Mouse (Mus musculus): ENCODE data around the gene Slc22a13. TPM values are rescaled to one million over a fixed set of nuclear protein-coding genes. Genes with fewer than 3 reads are reported as not detected.

The Slc22a13 gene
- polyA plus RNA-seq, 1 experiment, result not detected

DNA sequence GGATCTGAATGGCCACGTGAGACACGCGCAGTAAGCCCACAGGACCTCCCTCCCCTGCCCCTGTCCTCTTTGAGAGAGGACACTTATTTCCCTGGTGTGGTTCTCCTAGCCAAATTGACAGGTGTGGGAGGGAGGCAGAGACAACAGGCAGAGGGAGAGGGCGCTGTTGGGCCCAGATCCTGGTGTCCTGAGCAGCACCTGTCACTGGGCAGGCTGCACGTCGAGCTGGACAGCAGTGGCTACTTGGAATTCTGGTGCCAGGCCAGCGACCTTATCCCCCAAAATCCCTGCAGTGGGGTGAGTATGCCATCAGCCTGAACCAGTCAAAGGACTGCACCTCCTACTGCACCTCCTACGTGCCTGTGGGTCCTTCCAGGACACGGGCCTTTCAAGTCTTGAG, 65.5 kb downstream of the Slc22a13 start:
- DNase-seq (ENCODE audit: extremely low spot score in 1 of 2, low spot score in 1 of 2), result no peak

Other genes with a start within 250 kb of the Slc22a13 start
- 9.1 and 10.1 TPM in 2 replicates for gene Vill, start 156.3 kb downstream of the Slc22a13 start, polyA plus RNA-seq (2012; rRNA removed)
- gene Plcd1, start 115.6 kb downstream of the Slc22a13 start, polyA plus RNA-seq (2012; rRNA removed), result 15.9 and 18.4 TPM in 2 replicates
- 3.5 and 4.6 TPM in 2 replicates for gene Dlec1, start 106.6 kb downstream of the Slc22a13 start, polyA plus RNA-seq (2012; rRNA removed)
- 0.80 and 1.7 TPM in 2 replicates for gene Acaa1b, start 52.0 kb downstream of the Slc22a13 start, polyA plus RNA-seq (2012; rRNA removed)
- not detected in 2 replicates for gene Gm47289, start 49.9 kb downstream of the Slc22a13 start, polyA plus RNA-seq (2012; rRNA removed)
- gene Oxsr1, start 113.3 kb upstream of the Slc22a13 start, polyA plus RNA-seq (2012; rRNA removed), result 46.6 and 51.5 TPM in 2 replicates
- gene Acaa1a, start 130.6 kb upstream of the Slc22a13 start, polyA plus RNA-seq (2012; rRNA removed), result 132 and 141 TPM in 2 replicates
- 5.2 and 5.5 TPM in 2 replicates for gene Myd88, start 132.3 kb upstream of the Slc22a13 start, polyA plus RNA-seq (2012; rRNA removed)
- 6.8 and 7.3 TPM in 2 replicates for gene Xylb, start 148.3 kb upstream of the Slc22a13 start, polyA plus RNA-seq (2012; rRNA removed)
- gene Slc22a14, start 156.5 kb upstream of the Slc22a13 start, polyA plus RNA-seq (2012; rRNA removed), result not detected in 2 replicates
- 7.7 and 8.4 TPM in 2 replicates for gene Acvr2b, start 193.0 kb upstream of the Slc22a13 start, polyA plus RNA-seq (2012; rRNA removed)
- gene Exog, start 235.8 kb upstream of the Slc22a13 start, polyA plus RNA-seq (2012; rRNA removed), result 13.3 and 13.6 TPM in 2 replicates